Mouse (Mus musculus) C2C12 (cell line): ENCODE measurements around the gene Tpmt.

Experiments
- CEBPB ChIP-seq: IDR thresholded peaks from one replicate; pipeline ENCODE4 v1.6.1; 2011; ENCODE audit warnings: low read depth, mild to moderate bottlenecking, control low read depth, moderate library complexity
- CTCF ChIP-seq: IDR thresholded peaks from one replicate; pipeline ENCODE4 v1.5.1; 2011; ENCODE audit not compliant: control insufficient read depth, insufficient read depth, insufficient read length
- MAX ChIP-seq: IDR thresholded peaks from one replicate; pipeline ENCODE4 v1.6.1; 2011; ENCODE audit warnings: mild to moderate bottlenecking, control low read depth
- MYOD1 ChIP-seq: IDR thresholded peaks from one replicate; pipeline ENCODE4 v1.6.1; 2011; ENCODE audit warnings: low read depth; ENCODE audit not compliant: control insufficient read depth, insufficient read length
- MYOG ChIP-seq: IDR thresholded peaks from one replicate; pipeline ENCODE4 v1.6.1; 2011; ENCODE audit not compliant: control insufficient read depth, insufficient read length; ENCODE audit errors: extremely low read depth

DNA sequence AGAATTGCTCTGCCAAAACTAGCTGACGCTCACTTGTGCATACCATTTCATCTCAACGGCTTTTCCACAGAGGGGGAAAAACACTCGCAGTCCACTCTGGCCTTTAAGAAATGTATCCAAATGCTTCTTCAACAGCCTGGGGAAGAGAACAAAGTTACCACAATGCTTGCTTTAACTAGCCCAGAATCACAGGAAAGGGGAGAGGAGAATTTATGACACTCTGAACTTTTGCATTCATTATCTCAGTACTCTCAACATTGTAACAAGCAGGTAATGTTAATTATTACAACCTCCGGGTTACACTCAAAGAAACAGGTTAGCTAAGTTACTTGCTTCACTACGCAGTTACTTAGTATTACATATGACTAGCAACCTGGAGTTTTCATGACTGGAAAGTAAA, 4.5 kb downstream of the Tpmt start:
- TF ChIP-seq CTCF (no peak), CEBPB (no peak), MAX (no peak), MYOD1 (no peak), MYOG (no peak)
